Mouse (Mus musculus) myocyte (in vitro differentiated cells): Measurements from ENCODE around the gene Gm20388.

ENCODE experiments used
- MAX ChIP-seq: IDR thresholded peaks from one replicate; pipeline ENCODE4 v1.6.1; 2011; ENCODE audit warnings: low read depth, mild to moderate bottlenecking, control low read depth
- MYOD1 ChIP-seq, 3 experiments: IDR thresholded peaks; one replicate each; pipeline ENCODE4 v1.6.1; 2011; ENCODE audit warnings: control low read depth in 2 of 3, low read depth in 2 of 3, mild to moderate bottlenecking in 2 of 3, moderate library complexity in 1 of 3; ENCODE audit not compliant: insufficient read length in 2 of 3, control insufficient read depth in 1 of 3
- POLR2A ChIP-seq: IDR thresholded peaks from one replicate; pipeline ENCODE4 v1.6.1; 2011; ENCODE audit warnings: low read depth, mild to moderate bottlenecking, control low read depth, moderate library complexity; ENCODE audit not compliant: insufficient read length
- SRF ChIP-seq: IDR thresholded peaks from one replicate; pipeline ENCODE4 v1.6.1; 2011; ENCODE audit warnings: low read depth; ENCODE audit not compliant: control insufficient read depth, insufficient read length

- TF ChIP-seq POLR2A (no peak), MYOD1 (IDR thresholded peaks at IDR 0.05; ENCODE audit: control insufficient read depth in 1 of 3, insufficient read length in 2 of 3, low read depth in 2 of 3) (no peak), MAX (no peak), SRF (no peak)
Measured at GRCm38 (mm10) chr8:121909148-121909541, 1998.5 kb downstream of the Gm20388 start.
